Mouse (Mus musculus): ENCODE data around the gene Defb23.
"Not testable (repeated sequence)": the region's sequence is repeated elsewhere in the genome, so short reads cannot be mapped to it uniquely, and the experiment has no call there.

Gene Defb23

GRCm38 (mm10) chr2:152436983-152437860 is 27.2 kb downstream of the Defb23 start:
- DNase-seq (ENCODE audit: low spot score in 2 of 2) = peak; percentile 66 to 72

GRCm38 (mm10) chr2:152436405-152436901 is 28.0 kb downstream of the Defb23 start:
- DNase-seq (ENCODE audit: low spot score in 2 of 2) = no peak

- not testable (repeated sequence) for DNase-seq (ENCODE audit: low spot score in 2 of 2)
Measured at GRCm38 (mm10) chr2:152428481-152428880, 35.9 kb downstream of the Defb23 start.

GRCm38 (mm10) chr2:152427493-152427892 is 36.9 kb downstream of the Defb23 start:
- DNase-seq (ENCODE audit: low spot score in 2 of 2) = peak in 1 of 2 experiments; percentile 39

GRCm38 (mm10) chr2:152415786-152416185 is 48.6 kb downstream of the Defb23 start:
- no peak for DNase-seq (ENCODE audit: low spot score in 2 of 2)

- no peak for DNase-seq (ENCODE audit: low spot score in 2 of 2)
Measured at GRCm38 (mm10) chr2:152415287-152415686, 49.1 kb downstream of the Defb23 start, which contains the start of gene 6820408C15Rik. Gene 6820408C15Rik (plus strand): TSS chr2:152415587.

GRCm38 (mm10) chr2:152414591-152415165 is 49.7 kb downstream of the Defb23 start, which contains the start of gene Zcchc3:
Gene Zcchc3 (minus strand): TSS chr2:152415027.
- DNase-seq (ENCODE audit: low spot score in 2 of 2) = peak; percentile 77 to 82

- DNase-seq (ENCODE audit: low spot score in 2 of 2) = no peak
Measured at GRCm38 (mm10) chr2:152413765-152414584, 50.4 kb downstream of the Defb23 start.

- no peak for DNase-seq (ENCODE audit: low spot score in 2 of 2)
Measured at GRCm38 (mm10) chr2:152413158-152413764, 51.2 kb downstream of the Defb23 start.

GRCm38 (mm10) chr2:152412526-152413157 is 51.8 kb downstream of the Defb23 start:
- DNase-seq (ENCODE audit: low spot score in 2 of 2) = no peak

- DNase-seq (ENCODE audit: low spot score in 2 of 2) = no peak
Measured at GRCm38 (mm10) chr2:152411471-152411870, 52.9 kb downstream of the Defb23 start.

GRCm38 (mm10) chr2:152410971-152411371 is 53.4 kb downstream of the Defb23 start:
- peak; percentile 56 to 72 for DNase-seq (ENCODE audit: low spot score in 2 of 2)

GRCm38 (mm10) chr2:152409781-152410180 is 54.6 kb downstream of the Defb23 start:
- no peak for DNase-seq (ENCODE audit: low spot score in 2 of 2)

Measured in right cerebral cortex, postnatal 36 days (tissue).